Mouse (Mus musculus) 3T3-L1 (cell line): ENCODE data around the gene Hipk2.
A peak's percentile ranks its signal among the peaks of the same experiment; 100 is the strongest.

Experiments
- DNase-seq: peaks from one replicate; pipeline ENCODE4 v3.0.0-alpha.2; 2015; ENCODE audit warnings: low read depth, low spot score

Hipk2 gene

GRCm38 (mm10) chr6:38795096-38795816, 80.7 kb downstream of the Hipk2 start:
- no peak for DNase-seq

DNA sequence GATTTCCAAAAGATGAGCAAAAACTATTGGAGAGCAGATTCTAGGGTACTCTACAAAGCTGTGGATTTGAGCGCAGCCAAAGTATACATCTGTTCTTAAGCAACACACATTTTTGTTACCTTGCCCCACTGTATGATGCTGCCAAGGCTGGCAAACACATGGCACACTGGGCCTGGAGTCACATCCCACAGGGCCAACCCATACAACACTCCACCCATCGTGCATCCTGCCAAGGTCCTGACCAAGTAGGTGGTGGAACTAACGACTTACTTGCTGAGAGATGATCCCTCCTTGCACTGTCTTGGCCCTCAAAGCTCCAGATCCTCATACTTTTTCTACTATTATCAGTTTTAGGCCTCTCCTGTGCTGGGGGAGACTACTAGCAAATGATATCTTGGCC, 83.0 kb downstream of the Hipk2 start:
- DNase-seq = peak; percentile 63

GRCm38 (mm10) chr6:38789221-38789810, 86.6 kb downstream of the Hipk2 start:
- DNase-seq = no peak

- DNase-seq = peak; percentile 82
These were observed 88.0 kb downstream of the Hipk2 start for GRCm38 (mm10) chr6:38787811-38788509.

- DNase-seq = no peak
These were observed 88.8 kb downstream of the Hipk2 start for GRCm38 (mm10) chr6:38787134-38787533.

GRCm38 (mm10) chr6:38785747-38786146, 90.2 kb downstream of the Hipk2 start:
- DNase-seq = no peak

- DNase-seq = no peak
These were observed 96.6 kb downstream of the Hipk2 start for GRCm38 (mm10) chr6:38779411-38779810.

DNA sequence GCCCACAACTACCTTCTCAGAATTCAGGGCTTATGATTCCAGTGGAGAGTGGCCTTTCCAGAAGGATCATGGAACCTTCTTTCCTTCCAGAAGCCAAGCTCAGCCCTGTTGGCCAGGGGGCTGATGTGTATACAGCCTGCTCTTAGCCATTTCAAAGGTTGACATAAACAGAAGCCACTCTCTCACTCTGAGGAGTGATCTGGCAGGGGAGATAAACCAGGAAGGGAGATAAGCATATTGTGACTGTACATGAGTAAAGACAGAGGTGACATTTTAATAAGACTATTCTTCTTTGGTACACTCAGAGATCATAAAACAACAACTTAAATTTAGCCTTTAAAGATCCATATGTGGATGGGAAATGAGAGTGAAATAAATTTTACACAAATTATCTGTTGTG, 97.1 kb downstream of the Hipk2 start:
- no peak for DNase-seq

DNA sequence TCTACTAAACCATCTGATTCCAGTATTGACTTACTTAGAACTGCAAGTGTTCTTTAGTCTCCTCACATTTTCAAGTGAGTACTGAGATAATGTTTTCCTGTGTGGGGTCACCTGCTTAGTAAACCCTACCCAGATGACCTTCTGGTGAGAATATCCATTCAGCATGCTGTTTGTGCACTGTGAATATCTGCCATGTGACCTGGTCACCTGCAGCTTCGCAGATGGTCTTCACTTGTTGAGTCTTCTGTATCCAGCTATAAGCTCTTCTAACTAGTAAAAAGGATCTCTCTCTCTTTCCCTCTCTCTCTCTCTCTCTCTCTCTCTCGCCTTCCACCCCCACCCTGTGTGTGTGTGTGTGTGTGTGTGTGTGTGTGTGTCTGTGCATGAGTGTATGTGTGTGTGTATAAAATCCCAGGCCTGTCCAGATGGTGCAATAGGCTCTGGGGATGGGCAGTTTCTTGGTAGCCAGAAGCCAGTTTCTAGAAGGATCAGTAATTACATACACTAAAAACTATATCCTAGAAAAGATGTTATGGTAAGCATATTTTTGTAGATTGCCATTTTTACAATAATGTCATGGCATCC, 99.9 kb downstream of the Hipk2 start:
- no peak for DNase-seq

DNA sequence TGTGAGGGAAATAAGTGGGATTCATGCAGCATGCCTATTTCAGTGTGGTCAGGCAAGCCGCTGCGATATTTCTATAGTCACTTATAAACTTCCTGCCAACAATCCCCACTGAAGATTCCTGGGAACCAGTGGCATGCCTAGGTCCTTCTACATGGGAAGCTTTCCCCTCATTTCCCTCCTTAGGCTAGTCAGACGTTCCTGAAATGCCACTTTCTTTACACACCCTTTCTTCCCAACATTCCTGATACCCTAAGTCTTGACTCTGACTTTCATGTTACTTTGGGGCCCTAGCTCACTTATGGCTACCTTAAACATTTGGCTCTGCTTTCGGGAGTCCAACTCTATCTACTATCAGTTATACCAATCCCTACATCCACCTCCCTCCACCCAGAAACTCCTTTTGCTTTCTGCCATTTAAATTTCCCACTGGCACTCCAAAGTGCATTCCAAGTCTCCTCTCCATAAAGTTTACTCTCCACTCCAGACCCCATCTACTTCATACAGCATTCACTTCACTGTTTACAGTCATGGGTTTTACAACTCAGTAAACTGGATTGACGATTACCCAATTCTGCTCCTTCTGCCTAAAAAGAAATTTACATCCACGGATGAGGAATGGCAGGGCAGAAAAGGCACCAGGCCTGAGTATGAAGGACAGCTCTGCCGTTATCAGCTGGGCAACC, 103.0 kb downstream of the Hipk2 start:
- no peak for DNase-seq

- peak; percentile 74 for DNase-seq
These were observed 104.8 kb downstream of the Hipk2 start for GRCm38 (mm10) chr6:38771061-38771667.

DNA sequence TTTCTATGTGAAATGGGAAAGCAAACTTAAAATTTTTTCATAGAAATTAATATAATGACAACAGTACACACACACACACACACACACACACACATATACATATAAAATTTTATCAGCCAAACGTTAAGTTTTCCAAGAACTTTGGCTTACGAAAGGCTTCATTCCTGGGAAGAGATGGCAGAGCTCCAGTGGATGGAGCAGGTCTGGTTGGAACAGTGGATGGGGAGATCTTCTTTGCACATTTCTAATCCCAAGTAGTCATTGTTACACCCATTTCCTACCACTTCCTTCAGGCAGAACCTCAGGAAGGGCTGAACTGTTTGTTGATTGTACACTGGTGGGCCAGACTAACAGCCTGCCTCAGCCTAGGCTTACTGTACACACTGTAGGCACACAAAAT, 106.3 kb downstream of the Hipk2 start:
- DNase-seq = no peak

DNA sequence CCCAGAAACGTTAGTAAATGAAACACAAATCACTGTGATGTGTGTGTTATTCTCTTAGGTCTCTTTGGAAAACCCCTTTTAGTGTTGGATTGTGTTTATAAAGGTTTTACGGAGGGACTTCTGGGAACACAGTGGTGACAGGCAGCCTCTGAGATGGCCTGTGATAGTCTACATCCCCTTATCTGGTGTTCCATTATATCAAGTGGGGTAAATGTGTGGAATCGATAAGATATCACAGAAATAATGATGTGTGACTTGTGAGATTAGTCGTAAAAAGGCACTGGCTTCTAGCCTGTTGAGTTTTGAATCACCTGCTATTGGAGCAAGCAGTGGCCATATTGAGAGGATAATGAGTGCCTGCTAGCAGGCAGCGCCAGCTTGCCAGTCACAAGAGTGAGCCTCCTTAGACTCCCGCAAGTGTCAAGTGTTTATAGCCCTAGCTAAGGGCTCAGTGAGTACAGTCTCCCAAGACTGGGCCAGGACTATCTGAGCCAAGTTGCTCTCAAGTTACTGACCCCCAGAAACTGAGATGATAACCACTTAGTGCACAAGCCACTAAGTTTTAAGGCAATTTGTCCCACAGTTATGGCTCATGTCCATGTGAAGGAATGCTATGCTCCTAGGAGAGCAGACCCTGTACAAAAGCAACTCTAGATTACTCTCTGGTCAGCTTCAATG, 113.2 kb downstream of the Hipk2 start:
- DNase-seq = no peak

- DNase-seq = no peak
These were observed 114.0 kb downstream of the Hipk2 start for GRCm38 (mm10) chr6:38762006-38762405.

DNA sequence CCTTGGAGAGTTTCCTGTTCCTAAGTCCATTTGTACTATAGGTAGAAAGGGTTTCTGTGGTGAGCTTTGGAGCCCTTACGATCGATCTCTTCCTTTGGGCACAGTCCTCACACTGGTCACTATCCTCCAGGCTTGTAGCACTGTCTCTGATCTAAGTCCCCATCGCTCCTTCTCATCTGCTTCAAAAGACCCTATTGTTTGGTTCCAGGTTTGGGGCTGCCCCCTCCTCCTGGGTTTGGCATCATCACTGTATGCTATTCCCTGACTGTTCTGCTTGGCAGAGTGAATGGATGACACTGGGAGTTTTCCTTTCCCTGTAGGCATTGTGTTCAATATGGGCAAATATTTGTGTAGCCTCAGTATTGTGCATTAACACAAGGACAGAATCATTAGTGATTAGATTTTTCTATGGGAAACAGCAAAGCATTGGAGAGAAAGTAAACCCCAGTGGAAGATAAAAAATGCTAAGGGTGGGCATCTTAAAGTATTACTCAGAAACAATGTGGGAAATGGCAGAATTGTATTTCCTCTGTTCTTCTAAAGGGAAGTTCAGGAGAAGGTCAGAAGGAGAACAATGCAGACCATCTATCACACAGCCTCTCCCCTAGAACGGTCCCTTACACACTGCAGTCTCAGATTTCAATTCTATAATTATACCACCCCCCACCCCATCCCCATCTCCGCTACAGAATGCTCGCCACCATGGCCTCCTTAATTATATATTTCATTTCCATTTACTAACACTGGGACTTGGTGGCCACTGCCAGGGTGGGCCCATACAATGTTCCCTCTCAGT, 114.9 kb downstream of the Hipk2 start:
- no peak for DNase-seq

DNA sequence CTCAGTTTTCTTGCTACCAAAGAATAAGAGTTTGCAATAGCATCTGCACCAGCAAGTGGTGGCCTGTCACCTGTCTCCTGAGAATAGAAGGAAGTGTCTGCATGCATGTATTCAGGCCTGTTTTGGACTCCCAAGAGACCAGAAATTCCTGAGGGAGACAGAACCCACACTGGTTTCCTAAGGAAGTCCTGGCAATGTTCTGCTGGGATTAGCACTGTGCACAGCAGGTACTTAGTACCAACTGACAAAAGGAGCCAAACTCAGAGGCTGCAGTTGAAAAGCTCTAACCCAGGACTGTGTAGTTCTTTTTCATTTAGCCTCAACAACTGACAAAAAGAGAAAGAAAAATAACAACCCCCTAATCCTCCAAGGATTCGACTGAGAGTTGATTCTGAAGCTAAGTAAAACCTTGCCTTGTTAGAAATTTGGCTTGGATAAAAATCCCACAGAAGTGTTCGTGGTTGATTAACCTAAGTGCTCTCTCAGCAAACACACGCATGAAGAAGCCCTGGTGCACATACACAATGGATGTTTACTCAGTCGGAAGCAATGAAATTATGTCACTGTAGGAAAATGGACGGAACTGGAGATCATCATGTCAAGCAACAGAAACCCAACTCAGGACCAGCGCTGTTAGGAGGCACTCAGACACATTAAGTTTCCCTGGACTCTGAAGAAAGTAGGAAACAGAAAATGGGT, 115.9 kb downstream of the Hipk2 start:
- no peak for DNase-seq

DNA sequence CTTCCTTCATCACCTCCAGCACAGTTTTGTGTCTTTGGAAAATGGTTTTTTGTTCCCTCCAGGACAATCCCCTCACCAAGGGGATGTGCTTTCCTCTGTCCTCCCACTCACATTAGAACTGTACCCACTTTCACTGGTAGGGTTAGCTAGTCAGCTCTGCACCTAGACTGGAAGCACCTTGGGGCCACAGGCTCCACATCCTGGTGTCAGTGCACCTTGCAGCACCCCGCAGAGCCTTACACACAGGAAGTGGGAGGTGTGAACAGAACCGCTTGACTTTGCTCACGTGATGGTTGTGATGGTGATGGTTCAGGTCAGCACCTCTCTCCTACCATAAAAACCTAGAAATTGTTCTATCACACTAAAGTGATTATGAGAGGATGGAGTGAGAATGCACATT, 116.8 kb downstream of the Hipk2 start:
- DNase-seq = no peak

GRCm38 (mm10) chr6:38757597-38757996, 118.4 kb downstream of the Hipk2 start:
- DNase-seq = no peak

DNA sequence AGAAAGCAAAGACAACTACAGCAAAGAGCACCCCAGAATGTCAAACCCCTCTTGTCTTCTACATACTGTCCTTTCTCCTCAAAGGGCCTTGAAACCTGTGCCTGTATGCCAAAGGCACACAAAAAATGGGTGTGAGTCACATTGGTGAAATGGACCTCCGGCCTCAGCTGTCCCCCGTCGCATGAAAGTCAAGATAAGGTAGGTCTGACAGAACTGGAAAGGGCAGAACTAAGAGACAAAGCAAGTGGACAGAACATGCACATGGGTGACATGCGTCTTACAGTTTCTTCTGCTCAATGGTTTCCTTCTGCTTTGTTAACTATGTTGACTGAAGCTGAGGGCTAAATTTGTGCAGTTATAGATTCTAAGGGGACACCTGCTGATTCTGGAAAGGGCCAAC, 119.0 kb downstream of the Hipk2 start:
- no peak for DNase-seq

DNA sequence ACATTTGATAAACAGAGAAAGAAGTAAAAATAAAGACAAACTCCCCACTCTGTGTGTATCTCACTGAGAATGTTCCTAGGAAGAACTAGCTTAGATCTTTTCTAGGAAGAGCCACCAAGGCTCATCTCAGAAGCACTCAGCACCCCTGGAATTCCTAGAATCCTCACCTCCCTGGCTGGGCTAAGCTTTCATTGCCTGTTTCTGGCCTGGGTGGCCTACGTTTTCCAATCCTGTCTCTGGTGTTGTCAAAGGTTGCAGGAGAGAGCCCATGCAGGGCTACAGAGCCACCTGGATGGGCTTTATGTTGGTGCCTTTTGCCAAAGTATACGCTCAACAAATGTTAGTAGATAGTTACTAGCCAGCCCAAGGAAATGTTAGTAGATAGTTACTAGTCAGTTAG, 120.0 kb downstream of the Hipk2 start:
- DNase-seq = no peak
